Mouse (Mus musculus) heart, adult 8-10 months (tissue): ENCODE results near the gene Sema6b. TPM values are rescaled to one million over a fixed set of nuclear protein-coding genes. Genes with fewer than 3 reads are reported as not detected.
A peak's percentile ranks its signal among the peaks of the same experiment; 100 is the strongest.
"Not testable (repeated sequence)": the region's sequence is repeated elsewhere in the genome, so short reads cannot be mapped to it uniquely, and the experiment has no call there.

ENCODE experiments used
- DNase-seq: peaks from one replicate; pipeline ENCODE4 v3.0.0; 2022; ENCODE audit warnings: low spot score
- total RNA-seq, 4 experiments: library from RNA; stranded (reverse); gene quantifications; 2 replicates each; pipeline ENCODE4 v1.2.4; 2022

Sema6b gene
- total RNA-seq, 4 experiments from 2014 or later, result 5.4 to 10.4 (median 8.6) TPM

DNA sequence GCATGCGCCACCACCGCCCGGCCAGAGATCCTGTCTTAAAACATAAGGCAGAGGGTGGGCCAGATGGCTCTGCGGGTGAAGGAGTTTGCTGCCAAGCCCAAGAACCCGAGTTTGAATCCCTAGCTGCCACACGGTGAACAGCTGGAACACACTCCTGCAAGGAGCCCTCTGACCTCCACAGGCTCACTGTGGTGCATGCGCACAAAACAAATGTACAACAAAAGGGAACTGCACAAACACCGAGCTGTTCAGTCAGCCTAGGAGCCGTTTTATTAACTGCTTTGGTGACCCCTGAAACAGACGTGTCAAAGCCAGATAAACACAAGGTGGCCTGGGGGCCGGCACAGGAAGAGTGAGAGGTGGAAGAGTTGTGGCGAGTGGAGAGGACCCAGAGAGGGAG, 20.7 kb downstream of the Sema6b start:
- no peak for DNase-seq

DNA sequence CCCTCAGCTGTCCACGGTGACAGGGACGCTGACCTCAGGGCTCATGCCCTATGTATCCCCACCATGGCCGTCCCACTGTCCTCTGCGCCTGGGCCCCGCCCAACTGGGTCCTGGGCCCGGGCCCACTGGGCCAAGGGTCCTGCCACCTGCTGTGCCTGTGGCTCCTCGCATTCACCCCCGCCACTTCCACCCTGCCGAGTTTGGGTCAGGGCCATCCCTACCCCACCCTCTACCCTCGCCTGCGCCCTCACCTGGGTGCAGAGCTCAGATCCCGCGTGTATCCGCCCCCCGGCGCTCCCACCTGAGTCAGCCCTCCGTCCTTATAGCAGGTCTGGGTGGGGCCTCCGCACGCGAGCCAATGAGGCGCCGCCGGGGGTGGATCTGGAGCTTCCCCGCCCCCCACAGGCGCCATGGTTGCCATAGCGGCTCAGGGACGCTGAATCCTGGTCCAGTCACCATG, 22.9 kb downstream of the Sema6b start, which contains the start of gene Plin5:
Gene Plin5 (minus strand): TSS at position 346 of the 460 bp plus-strand sequence.
- no peak for DNase-seq

DNA sequence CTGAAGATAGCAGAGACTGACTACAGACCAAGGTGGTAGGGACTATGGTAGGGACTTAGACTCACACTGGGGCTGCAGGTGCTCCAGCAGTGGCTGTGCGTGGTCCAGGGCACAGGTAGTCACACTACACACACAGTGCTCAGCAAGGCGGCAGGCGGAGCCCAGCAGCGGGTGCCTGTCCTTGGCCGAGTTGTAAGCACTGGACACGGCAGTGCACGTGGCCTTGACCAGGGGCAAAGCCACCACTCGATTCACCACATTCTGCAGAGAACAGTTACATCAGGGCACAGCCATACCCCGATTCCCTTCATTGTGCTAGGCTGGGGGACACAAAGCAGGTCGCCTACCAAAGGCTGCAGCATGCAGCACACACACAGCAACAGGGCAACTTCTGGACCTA, 23.9 kb downstream of the Sema6b start:
- no peak for DNase-seq

DNA sequence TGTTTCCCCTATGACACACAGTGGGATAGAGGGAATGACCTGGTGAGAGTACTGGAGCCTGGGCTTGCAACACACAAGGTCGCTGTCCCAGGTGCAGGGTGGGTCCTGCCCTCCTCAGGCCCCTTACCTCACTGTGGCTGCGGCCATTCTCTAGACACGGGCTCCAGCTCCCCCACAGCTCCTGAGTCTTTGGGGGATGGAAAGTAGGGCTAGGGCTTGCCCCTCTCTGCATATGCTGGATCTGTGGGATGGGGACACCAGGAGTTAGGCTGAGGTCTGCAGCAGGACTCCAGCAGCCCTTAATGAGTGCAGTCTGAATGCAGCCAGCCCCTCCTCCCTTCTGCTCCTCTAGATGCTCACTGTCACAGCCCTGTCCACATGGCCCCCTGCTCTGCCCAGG, 27.4 kb downstream of the Sema6b start:
- DNase-seq, result no peak

DNA sequence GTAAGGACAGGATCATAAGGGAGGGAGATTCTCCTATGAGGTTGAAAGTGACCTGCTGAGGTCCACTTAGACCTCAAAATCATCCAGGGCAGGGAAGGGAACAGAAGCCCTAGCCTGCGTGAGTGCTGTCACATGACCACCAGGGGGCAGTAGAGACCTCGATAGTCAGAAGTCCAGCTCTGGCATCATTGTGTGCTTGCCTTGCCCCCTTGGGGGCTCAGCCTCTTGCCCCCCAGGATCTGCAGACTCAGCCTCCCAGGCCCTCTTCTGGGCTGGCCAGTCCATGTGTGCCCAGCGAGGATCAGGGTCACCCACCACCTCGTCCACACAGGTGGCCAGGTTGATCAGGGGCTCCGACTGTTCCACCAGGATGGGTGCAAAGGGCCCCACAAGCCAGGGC, 28.3 kb downstream of the Sema6b start:
- no peak for DNase-seq

DNA sequence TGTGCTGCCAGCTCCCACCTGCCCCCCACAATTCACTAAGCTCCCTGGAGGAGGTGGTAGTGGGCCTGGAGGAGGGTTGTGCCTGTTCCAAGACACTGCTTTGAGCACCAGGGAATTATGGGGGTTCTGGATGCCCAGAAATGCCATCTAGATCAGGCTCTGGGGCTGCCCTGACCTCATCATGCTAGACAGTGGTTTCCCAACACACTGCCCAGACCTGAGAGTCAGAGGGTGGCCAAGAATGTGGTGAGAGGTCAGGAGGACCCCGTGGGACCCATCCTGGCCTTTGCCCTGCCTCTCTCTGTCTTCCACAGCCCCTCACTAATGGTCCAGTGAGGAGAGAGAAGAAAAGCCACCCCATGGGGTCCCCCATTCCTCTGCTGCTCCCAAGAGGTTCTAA, 29.1 kb downstream of the Sema6b start:
- DNase-seq, result no peak

DNA sequence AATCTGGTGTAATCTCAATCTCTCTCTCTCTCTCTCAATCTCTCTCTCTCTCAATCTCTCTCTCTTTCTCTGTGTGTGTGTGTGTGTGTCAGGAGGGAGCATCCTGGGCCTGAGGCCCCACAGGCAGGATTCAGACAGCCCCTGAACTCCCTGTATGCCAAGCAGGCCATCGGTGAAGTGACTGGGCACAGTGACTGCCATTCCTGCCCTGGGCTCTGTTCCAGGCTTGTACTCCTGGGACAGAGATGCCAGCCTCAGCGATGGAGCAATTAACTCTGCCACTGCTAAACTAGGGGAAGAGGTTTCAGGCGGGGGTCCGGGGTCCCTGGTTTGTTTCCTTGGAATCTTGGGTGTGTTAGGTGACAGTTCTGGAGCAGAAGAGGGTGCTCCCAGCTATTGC, 29.6 kb downstream of the Sema6b start:
- DNase-seq, result no peak

DNA sequence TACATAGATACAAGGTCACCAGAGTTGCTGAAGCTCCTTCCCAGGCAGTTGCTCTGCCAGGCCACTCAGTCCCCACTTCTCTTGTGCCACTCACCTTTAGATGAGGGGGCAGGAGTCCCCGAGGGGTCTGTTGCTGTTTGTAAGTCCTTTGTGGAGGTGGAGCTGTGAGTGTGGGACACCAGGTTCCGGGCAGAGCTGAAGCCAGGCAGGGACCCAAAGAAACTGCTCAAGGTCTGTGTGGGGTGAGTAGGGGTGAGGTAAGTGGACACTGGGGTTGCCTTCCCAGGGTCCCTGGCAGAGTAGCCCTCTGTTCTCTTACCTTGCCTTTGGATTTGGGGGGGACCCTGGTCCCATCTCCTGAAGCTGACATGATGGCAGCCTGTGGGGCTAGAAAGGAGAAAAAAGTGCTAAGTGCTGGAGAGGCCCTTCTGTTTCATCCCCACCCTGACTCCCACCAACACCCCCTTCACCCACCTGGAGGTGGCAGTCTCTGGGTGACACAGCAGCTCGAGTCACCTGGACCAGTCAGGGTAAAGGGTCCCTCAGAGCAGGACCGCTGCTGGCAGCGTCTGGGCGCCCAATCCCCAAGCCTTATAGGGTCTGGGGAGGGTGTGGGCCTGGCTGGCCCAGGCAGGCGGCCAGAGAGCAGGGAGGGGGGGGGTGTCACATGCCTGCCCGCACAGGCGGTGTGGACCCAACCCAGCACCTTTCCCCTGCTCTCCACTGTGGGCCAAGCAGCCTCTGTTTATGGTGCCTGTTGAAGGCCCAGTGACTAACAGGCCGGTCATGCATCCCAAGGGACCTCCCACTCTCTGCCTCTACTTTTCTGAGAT, 30.7 kb downstream of the Sema6b start, which contains the start of gene Plin4:
Gene Plin4 (minus strand): TSS at position 585 of the 833 bp plus-strand sequence.
- no peak for DNase-seq

DNA sequence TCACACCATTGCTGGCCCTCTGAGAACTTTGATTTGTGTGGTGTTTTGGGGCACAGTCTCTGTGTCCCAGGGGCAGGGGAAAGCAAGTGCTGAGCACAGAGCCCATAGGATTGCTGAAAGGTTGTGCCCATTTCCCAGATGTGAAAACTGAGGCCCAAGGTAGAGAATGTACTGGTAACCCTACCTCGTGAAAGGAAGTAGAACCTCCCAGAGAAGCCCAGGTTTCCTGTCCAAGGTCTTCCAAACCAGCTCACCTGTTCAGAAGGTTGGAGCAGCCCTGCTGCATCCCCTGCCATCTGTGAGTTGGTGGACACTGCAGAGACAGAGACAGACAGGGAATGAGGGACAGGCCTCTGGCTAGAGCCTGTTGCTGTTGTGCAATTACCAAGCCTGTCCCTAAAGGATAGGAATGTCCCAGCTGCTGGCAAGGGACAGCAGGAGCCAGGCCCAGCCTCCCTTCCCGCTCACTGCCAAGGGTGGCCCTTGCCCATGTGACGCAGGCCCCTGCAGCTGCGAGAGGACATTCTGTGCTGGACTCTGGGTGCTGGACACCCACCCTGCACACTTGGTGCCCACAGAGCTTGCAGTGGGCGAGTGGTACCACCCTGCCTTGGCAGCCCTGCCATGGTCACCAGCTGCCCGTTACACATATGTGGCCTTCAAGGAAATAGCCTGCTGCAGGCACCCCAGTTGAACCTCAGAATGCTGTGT, 31.7 kb downstream of the Sema6b start:
- peak; percentile 84 for DNase-seq

DNA sequence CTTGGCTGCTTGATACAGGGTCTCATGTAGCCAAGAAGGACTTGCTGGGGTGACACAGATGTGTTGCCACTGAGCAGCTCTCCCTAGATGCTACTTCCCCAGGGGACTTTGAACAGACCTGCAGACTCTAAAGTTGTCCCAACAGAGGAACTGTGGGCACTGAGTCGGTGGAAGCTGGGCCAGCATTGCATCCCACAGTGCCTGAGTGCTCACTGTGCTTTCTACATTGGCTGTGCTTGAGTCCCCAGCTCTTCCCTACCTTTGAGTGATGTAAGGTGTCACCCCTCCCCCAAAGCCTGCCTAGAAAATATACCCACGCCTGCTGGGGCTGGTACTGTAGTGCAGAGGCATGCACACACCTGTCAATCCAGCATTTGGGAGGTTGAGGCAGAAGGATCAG, 32.4 kb downstream of the Sema6b start:
- no peak for DNase-seq

DNA sequence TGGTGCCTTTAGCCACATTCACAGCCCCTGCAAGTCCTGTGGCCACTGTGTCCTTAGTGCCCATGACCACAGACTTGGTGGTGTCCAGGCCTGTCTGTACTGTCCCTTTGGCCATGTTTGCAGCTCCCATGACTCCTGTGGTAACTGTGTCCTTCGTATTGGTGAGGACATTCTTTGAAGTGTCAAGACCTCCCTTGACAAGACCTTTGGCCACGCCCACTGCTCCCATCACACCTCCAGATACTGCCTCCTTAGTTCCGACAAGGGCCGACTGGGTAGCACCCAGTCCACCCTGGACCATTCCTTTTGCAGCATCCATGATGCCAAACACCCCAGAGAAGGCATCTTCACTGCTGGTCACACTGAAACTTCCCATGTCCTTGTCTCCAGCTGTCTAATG, 33.2 kb downstream of the Sema6b start:
- no peak for DNase-seq

DNA sequence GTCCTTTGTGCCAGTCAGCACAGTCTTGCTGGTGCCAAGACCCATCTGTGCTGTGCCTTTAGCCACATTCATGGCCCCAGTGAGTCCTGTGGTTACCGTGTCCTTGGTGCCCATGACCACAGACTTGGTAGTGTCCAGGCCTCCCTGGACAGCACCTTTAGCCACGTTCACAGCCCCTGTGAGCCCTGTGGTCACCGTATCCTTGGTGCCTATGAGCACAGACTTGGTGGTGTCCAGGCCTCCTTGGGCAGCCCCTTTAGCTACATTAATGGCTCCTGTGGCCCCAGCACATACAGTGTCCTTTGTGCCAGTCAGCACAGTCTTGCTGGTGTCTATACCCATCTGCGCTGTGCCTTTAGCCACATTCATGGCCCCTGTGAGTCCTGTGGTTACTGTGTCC, 33.7 kb downstream of the Sema6b start:
- not testable (repeated sequence) for DNase-seq

DNA sequence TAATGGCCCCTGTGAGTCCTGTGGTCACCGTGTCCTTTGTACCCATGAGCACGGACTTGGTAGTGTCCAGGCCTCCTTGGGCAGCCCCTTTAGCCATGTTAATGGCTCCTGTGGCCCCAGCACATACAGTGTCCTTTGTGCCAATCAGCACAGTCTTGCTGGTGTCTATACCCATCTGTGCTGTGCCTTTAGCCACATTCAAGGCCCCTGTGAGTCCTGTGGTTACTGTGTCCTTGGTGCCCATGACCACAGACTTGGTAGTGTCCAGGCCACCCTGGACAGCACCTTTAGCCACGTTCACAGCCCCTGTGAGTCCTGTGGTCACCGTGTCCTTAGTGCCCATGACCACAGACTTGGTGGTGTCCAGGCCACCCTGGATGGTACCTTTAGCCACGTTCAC, 35.3 kb downstream of the Sema6b start:
- DNase-seq, result not testable (repeated sequence)

DNA sequence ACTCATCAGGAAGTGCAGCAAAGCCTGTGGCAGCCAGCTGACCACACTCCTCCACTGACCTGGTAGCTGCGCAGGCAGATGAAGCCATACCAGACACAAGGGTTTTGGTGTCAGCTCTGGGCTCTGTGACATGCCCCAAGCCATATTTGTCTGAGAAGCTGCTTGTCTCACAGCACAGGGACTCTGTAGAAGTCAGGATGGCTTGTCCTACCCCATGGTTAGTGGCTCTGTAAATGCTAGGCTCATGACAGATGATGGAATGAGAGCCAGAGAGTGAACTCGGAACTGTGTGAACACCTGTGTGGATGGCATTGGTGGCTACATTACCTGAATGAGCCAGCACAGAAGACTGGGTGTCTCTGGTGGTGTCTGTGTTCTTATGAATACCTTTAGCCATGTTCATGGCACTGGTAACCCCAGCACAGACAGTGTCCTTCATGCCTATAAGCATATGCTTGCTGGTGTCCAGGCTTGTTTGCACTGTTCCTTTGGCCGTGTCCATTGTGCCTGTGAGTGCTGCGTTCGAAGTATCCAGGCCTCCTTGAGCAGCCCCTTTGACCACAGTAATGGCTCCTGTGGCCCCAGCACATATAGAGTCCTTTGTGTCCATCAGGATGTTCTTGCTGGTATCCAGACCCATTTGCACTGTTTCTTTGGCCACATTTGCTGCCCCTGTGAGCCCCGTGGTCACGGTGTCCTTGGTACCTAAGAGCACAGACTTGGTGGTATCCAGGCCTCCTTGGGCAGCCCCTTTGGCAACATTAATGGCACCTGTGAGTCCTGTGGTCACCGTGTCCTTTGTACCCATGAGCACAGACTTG, 36.5 kb downstream of the Sema6b start:
- DNase-seq, result no peak

DNA sequence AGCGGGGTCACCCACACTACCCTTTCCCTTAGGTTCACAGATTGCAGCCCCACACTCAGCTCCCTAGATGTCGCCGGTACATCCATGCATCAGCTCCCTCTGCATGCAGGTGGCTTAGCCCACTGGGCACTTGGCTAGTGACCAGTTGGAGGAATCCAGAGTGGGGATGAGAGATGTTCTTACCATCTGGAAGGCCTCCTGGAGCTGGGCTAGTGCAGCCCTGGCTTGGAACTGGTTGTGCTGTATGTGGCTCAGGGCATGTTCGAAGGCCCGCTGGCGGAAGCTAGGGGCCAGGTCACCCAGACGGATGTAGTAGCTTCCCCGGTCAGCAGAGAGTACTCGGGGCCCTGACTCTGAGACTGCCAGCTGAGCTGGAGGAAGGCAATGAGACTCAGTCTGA, 37.2 kb downstream of the Sema6b start:
- no peak for DNase-seq

DNA sequence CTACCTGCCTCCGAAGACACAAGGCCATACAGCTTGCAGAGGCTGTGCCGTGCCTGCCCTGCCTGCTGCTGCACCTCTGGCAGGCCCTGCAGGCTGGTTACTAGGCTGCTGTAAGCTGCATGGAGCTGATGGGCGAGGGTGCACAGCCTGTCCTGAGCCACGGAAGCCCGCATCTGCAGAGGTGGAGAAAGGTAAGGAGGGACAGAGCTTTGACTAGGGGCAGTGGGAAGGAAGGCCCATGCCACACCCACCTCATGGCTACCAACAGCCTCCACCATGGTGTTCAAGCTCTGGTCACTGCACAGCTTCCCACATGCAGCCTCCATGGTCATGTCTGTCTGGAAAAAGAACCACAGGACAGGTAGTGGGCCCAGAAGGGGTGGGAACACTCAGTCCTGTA, 38.0 kb downstream of the Sema6b start:
- DNase-seq, result no peak

DNA sequence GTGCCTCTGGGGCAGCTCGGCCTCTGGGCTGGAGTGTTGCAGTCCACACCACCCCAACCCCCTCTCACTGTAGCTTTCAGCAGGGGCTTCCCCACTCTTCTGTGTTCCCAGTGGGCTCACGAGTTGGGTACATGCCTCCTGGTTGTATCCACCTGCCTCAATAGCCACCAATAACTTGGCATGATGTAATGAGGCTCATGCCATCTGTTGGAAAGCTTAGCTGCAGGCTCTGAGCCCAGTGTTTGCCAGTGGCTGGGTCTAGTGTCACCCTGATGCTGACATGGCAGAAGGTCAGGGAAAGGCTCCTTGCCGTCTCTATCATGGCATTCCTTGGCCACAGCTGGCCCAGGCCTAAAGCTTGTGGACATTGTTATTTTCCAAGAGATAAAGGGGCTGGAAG, 39.3 kb downstream of the Sema6b start:
- no peak for DNase-seq

DNA sequence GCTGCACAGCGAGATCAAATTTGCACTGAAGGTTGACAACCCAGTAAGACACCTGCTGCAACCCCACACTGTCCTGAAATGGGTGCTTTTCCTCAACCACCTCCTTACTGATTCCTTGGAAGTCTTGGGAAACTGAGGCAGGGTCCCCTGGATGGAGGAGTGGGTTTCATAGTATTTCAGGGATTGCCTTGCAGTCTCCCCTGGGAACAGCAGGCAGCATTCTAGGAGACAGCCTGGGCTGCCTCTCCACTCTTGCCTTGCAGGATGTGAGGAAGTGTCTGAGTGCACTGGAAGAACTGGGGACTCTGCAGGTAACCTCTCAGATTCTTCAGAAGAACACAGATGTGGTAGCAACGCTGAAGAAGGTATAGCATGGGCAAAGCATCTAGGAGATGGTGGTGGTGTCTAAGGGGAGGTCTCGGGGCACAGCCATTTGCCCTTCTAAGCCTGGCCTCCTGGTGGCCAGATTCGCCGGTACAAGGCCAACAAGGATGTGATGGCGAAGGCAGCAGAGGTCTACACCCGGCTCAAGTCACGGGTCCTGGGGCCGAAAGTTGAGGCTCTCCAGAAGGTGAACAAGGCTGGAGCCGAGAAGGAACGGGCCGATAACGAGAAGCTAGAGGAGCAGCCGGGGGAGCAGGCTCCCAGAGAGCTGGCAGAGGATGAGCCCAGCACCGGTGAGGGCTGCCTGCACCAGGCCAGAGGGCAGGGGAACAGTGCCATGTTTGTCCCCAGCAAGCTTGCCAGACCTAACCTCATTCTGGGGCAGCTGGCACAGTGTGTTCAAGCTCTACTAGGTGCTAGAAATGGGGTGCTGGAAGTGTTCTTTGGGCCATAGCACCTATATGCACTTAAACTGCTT, 41.2 kb downstream of the Sema6b start:
- DNase-seq, result no peak

DNA sequence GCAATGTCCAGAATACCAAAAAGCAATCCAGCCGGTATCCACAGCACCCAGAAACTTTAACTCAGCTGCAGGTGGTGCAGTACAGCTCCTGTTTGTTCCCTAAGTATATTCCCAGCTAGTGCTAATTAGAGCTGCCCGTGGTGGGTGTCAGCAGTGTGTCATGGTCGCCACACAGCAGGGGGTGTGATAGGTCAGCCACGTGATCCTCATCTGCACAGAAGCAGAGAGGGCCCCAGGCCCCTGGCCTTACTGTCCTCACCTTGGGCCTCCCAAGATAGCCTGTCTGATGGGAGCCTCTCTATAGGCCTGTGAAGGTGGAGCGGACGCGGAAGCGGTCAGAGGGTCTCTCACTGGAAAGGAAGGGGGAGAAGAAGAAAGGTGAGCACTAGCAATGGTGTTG, 42.0 kb downstream of the Sema6b start:
- DNase-seq, result no peak

DNA sequence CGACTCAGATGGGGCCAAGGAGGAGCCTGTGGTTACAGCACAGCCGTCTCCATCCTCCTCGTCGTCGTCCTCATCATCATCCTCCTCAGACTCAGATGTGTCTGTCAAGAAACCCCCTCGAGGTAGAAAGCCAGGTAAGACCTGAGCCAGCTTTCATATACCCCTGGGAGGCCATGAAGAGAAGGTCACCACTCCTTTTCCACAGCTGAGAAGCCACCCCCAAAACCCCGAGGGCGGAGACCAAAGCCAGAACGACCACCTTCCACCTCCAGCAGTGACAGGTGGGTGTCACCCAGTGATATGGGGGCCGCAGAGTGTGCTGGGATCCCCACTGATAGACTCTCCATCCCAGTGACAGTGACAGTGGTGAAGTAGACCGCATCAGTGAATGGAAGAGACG, 43.3 kb downstream of the Sema6b start:
- no peak for DNase-seq

DNA sequence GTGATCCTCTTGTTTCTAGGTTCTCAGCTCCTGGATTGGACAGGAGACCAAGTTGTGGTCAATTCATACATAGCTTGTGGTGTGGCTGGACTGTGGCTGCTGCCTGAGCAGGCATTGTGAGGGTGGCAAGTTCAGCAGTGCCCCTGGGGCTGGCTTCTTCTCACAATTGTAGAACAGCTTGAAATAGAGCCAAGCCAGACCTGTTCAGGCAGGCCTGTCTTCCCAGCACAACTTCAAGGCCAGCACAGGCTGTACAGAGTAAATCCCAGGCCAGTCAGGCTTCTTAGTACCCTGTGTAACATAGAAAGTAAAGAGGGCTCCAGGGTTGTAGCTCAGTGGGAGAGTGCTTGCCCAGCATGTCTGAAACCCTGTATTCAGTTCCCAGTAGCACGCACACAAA, 47.3 kb downstream of the Sema6b start:
- DNase-seq, result no peak
